Mouse (Mus musculus) ovary, adult 18-20 months (tissue): ENCODE data around the gene Nfatc3.
A peak's percentile ranks its signal among the peaks of the same experiment; 100 is the strongest.

Experiments
- DNase-seq: peaks from one replicate; pipeline ENCODE4 v3.0.0; 2022; ENCODE audit warnings: low spot score, mixed read lengths

Nfatc3 gene

DNA sequence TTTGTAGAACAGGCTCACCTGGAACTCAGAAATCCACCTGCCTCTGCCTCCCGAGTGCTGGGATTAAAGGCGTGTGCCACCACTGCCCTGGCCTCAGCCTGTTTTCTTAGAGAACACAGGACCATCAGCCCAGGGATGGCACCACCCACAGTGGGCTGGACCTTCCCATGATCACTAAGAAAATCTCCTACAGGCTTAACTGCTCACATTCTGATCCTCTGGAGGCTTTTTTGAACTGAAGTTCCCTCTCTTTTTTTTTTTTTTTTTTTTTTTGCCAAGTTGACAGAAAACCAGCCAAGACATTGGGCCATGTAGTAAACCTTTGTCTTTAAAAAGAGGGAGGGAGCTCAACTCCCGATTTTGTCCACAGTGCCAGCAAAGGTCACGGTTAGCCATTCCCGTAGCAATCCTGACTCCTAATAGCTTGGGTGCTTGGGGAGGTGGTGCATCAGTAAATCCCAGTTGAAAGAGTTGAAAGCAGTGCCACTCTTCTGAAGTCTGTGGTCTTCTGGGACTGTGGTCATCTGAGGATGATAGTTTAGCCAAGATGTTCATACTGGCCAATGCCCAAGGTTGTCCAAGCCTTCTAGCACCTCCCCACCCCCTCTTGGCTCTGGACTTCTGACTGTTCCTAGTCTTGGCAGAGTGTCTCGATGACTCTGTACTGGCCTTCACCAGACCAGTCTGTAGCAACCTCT is 89.4 kb downstream of the Nfatc3 start:
- DNase-seq, result peak; percentile 80

DNA sequence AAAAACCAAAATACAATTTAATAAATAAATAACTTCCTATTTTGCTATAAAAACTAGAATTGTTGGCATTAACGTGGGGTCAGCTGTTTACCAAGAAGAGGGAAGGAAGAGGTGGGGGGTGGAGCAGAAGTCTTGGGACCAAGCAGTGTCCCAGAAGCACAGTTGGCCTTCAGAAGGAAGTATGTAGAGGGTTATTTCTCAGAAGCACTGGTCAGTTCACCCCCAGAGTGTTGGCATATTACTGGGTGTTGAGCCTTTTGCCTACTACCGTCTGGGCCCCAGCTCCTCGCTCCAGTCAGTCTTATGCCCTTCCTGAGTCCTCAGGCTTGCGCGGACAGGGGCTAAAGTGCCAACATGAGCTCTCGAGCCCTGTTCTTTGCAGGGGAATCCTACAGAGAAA is 90.4 kb downstream of the Nfatc3 start:
- no peak for DNase-seq

DNA sequence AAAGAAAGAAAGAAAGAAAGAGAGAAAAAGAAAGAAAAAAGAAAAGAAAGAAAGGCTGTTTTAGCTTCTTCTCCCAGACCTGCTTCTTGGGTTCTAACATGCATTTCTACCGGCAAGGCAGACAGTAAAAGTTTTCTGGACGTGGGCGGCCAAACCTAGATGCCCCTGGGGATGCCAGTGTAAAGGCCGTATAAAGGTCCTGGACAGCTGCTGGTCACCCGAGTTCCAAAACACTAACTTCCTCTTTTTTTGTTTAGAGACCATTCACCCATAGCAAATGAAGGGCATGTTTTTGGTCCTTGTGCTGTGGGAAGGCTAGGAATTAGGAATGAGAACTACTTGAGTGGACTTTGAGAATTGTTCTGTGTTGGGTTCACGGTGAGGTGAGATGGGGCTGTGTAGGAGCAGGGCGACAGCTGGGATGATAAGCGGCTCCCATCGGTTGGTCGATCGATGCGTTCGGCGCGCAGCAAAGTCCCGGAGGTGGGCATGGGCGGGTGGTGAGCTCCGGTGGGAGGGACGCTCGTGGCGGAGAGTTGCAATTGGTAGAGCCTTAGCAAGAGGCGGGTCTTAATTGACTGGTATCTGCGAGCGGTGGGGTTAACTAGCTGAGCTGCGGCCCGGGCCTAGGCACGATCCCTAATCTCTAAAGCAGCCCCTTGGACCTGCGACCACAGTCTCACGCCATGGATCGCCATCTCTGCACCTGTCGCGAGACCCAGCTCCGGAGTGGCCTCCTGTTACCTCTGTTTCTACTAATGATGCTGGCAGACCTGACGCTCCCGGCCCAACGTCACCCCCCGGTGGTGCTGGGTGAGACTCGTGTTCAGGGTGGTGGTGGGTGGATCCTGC is 91.4 kb downstream of the Nfatc3 start, which contains the start of gene Pla2g15:
Pla2g15 (plus strand) TSS at position 599 of the 852 bp plus-strand sequence.
- DNase-seq, result peak; percentile 90

DNA sequence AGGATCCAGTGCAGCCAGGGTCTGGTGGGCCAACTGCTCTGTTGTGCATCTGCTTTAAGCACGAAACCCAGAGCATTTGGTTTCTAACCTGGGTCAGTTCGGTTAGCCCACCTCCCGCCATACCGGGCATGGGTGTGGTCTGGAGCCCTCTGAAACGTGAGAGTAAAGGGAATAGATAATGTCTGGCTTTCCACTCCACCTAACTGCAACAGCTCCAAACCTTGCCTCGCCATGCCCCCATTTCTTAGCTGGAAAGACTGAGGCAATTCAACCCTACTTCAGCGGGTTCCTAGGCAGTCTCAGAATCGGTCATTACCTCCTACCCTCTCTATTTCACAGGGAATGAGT is 92.0 kb downstream of the Nfatc3 start:
- DNase-seq, result no peak

DNA sequence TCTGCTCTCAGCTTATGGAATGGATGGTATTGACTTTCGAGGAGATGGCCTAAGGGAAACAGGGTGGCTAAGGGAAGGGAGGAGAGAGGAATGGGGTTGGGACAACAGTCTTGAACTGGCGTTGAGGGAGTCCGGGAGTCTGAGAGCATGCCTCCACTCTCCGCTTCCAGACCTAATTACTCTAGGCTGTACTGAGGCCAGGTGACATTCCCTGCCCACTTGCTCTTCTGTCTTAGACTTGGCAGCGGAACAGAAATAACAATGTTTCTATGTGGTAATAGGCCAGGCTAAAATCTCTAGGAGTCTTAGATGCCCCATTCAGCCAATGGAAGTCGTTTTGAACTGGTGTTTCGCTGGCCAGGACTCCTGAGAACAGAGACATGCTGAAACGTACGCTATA is 92.4 kb downstream of the Nfatc3 start:
- no peak for DNase-seq

DNA sequence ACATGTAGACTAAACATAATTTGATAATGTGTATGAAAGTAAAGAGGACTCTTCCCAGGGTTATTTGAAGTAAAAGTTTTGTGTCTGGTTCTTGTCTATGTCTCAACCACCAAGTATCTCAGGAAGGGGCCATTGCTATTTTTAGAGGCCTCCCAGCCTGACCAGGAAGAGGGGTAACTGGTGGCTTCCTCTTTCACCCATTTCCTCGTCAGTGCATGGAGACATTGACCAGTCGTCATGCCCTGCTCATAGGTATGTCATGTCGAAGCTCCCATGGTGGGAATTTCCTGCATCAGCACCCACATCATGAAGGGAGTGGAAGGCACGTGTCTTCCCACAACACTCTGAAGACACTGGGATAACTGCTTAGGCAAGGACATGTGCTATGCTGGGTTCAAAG is 94.2 kb downstream of the Nfatc3 start:
- DNase-seq, result no peak

DNA sequence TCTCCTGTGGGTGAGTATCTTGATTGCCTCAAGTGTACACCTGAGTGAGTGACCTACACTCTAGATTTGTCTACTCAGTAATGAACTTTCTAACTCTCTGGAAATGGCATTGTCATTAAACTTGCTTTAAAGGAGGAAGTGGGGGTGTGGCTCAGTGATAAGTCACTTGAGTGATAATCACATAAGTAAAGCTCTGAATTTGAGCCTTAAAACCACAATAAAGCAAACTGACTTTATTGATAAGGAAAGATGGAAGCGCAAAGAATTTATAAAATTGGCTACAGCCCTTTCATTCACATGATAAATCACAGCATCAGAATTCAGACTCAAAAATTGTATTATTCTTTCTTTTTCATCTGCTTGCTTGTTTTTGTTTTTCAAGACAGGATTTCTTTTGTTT is 98.8 kb downstream of the Nfatc3 start:
- DNase-seq, result no peak

DNA sequence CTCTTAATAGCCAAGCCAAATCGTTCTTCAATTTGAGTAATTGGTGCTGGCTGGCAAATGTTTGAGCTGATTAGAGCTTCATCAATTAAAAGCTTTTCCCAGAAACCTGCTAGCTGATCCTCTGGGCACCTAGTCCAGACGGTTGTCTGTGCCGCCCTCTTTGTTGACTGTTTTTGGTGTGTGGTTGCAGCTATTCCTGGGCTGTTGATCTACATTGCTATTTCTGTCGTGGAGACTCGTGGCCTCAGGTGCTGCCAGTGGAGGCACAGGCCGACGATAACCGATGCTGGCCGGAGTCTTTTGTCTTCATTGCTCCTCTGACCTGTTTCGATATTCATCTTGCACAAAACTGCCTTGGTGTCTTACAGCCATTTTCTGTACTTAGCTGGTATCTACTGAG is 99.7 kb downstream of the Nfatc3 start:
- no peak for DNase-seq

DNA sequence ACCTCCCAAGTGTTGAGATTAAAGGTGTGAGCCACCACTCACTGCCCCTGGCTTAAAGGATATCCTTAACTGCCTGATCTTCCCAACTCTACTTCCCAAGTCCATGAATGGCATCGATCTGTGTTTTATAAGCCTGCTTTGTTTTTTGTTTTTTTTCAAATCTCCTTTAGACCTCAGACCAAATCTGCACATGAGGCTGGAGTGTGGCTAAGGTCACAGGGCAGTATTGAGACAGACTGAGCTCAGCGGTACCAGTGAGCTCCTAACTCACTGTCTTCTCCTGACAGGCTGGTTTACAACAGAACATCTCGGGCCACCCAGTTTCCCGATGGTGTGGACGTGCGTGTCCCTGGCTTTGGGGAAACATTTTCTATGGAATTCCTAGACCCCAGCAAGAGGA is 101.2 kb downstream of the Nfatc3 start:
- DNase-seq, result no peak

DNA sequence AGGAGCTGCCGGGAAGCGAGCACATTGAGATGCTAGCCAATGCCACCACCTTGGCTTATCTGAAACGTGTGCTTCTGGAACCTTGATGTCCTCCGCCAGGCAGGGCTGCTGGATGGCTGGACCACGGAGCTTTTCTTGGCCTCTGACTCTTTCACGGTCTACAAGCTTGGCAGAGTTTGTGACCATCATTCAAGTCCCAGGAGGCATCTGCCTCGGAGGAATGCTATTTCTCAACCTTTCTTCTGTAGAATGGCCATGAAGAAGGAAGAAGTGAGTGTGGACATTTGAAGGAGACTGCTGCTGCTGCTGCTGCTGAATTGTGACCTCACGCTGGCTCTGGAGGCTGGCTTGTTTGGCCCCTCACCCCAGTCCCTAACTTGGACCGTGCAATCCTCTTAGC is 104.6 kb downstream of the Nfatc3 start:
- DNase-seq, result no peak

DNA sequence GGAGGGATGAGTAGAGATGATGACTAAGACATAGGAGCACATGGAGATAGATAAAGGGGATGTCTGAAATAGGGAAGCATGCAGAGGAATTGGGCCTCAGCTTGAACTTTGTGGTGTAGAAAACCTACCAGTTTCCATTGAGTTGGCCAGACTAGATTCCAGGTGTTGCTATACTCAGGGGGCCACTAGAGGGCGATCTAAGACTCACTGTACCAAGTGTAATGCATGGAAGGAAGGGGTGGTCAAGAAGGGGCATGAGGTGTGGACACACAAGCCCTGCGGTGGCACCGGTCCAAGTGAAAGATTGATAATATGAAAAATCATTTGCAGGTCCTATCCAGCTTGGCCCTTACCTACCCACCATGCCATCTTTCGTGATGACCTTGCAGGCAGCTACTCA is 106.8 kb downstream of the Nfatc3 start:
- DNase-seq, result peak; percentile 32

DNA sequence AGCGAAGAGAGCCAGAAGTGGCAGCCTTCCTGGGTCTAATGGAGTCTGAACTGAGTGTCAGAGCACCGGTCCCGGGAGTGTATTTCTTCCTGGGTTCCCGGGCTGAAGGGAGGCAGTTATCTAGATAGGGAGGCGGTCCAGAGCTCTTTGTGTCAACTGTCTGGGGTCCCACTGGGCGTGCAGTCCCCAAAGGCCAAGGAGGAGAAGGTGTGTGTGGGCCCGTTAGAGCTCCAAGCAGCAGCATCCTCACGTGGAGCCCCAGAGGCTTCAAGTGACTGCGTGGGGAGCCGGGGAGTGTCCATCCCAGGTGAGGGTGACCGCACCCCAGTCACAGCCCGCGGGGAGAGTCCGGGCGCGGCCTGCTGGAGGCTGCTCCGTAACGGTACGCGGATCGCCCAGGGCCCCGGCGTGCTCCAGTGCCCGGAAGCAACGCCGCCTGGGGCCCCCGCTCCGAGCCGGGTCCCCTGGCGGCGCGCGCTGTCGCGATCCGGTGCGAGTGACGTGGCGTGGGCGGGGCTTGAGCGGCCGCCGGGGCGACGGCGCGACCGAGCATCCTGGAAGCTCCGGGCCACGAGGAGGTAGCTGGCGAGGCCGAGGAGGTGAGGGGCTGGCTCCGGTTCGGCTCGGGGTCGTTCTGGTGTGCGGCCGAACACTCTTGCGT is 109.8 kb downstream of the Nfatc3 start, which contains the start of gene Slc7a6:
Slc7a6 (plus strand) TSS at position 502 of the 661 bp plus-strand sequence.
- peak; percentile 67 for DNase-seq

DNA sequence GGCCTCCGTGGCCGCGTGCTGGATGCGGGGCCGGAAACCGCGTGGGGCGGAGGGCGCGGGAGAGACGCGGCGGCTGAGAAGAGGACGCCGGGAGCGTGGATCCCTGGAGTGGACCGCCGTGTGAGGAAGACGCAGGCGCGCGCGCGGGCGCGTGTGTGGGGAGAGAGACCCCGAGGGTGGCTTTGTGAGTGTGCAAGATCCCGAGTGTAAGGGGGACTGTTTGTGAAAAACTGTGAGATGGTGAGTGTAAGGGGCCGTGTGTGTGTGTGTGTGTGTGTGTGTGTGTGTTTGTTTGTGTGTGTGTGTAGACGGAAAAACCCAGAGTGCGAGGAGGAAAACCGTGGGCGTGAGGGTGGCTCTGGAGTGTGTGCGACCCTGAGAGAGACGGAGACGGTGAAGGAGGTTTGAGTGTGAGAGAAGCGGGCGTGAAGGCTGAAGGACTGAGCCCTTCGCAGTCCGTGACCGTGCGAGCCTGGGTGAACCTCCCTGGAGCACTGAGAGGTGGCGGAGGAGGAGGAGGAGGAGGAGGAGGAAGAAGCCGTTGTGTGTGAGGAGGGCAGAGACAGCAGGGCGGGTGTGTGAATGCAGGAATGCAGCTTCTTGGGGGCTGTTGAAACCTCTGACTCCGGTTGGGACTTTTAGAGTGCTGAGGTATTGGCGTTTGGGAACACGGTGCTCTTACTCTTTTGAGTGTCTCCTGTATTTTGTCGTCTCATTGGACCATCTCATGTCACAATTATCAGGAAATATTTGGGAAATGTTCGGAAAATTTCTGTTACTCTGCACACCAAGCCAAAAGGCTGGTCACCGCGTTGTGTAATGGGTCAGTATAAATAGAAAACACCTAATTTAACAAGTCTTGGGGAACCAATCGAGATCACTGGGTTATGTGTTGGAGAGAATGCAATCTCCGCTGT is 110.6 kb downstream of the Nfatc3 start:
- DNase-seq, result peak; percentile 26

DNA sequence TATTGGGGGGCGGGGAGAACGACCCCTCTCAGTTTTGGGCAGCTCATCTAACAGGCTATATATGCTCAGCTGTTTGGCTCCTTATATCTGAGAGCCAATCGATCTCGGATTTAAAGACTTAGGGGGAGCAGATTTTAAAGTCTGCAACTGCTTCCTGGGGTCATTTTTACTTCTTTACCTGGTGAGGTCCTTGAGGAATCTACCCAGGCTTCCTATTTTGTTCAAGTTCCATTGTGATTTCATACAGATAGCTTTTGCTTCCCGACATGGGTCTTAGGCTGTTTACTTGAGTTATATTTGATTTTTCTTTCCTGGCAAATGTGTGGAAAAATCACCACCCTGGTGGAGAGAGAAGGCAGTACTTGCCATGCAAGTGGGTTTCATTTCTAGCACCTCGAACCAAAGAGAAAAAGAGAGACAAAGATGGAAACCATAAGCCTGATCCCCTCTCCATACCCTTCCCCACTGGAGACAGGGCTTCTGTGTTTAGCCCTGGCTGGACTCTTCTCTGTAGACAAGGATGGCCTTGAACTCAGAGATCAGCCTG is 111.4 kb downstream of the Nfatc3 start:
- no peak for DNase-seq

DNA sequence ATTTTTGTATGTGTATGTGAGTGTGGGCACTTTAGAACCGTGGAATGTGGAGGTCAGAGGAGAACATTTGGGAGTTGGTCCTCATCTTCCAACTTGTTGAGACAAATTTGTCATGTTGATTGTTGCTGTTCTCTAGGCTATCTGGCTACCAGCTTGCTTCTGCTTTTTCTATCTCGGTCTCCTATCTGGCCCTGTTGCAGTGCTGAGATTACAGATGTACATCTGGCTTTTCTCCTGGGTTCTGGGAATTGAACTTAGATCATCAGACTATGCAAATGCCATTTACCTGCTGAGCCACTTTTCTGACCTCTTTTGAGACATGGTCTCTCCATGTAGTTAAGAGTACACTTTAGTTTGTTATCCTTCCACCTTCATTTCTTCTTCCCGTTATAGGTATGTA is 114.9 kb downstream of the Nfatc3 start:
- no peak for DNase-seq

DNA sequence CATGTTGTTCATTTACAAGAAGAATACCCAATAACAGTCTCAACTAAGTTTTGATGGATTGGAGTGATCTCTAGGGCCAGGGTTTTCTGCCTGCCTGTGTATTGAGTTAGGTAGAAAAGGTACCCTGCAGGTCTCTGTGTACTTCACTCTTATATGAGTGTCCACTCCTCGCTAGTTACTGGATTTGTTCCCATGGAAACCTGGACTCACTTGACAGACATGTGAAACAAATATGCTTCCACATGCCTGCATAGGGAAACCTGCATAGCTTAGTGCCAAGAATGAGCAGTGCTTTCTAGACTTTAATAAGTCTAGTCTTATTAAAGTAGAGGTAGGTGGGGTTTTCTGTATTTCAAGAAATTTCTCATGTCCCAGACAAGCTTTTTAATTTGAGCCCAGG is 118.3 kb downstream of the Nfatc3 start:
- no peak for DNase-seq

DNA sequence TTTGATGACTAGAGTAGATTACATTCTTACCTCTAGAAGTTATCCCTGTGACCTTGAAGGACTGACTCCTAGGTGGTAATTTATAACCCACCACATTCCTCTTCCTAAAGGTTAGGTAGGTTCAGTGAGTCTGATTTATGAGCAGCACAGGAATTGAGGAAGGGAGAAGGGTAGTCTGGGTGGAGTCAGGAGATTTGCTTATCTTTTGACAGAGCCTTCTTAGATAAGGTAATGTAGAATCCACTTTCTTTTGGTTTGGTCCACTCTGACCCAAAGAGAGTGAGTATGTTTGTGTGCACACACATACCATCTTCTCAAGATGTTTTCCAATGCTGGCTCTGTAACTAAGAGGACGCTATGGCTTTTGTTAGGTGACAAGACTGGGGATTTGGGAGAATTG is 119.0 kb downstream of the Nfatc3 start:
- no peak for DNase-seq

DNA sequence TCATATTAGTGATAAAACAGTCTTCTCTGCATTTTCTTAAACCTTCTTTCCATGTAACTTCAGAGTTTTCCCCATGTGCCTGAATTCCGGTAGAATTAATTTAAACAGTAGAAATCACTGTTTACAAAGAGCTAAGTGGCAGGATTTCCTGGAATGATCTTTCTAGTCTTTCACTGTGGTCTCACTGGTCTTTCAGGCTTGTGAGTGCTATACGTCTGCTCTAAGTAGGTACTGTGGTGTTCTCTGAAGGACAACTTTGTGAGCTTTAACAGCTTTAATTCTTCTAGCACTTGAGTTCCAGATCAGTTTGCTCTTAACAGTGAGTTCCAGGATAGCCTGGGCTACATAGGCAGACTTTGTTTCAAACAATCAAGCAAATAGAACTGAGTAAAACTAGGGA is 119.8 kb downstream of the Nfatc3 start:
- no peak for DNase-seq
